Mouse (Mus musculus) ES-Bruce4 (cell line): ENCODE data around the gene Rhobtb1. TPM values are rescaled to one million over a fixed set of nuclear protein-coding genes. Genes with fewer than 3 reads are reported as not detected.

ENCODE experiments used
- H3K27ac ChIP-seq: 2 replicates; pipeline ENCODE4 v1.5.1; 2012; ENCODE audit warnings: low read length, inconsistent platforms; ENCODE audit not compliant: insufficient read depth
- H3K27me3 ChIP-seq: 2 replicates; pipeline ENCODE4 v1.6.1; 2012; ENCODE audit warnings: mild to moderate bottlenecking, low read length, inconsistent platforms; ENCODE audit not compliant: control insufficient read depth, poor library complexity, insufficient read depth, severe bottlenecking
- H3K36me3 ChIP-seq: 2 replicates; pipeline ENCODE4 v1.6.1; 2012; ENCODE audit warnings: inconsistent platforms, mild to moderate bottlenecking, low read length, moderate library complexity; ENCODE audit not compliant: control insufficient read depth, poor library complexity, insufficient read depth, severe bottlenecking
- H3K4me1 ChIP-seq: one replicate; pipeline ENCODE4 v1.8.1; 2011; ENCODE audit warnings: low read length; ENCODE audit not compliant: control insufficient read depth, insufficient read depth
- H3K4me3 ChIP-seq: 2 replicates; pipeline ENCODE4 v1.5.1; 2011; ENCODE audit warnings: low read depth, mild to moderate bottlenecking, low read length
- H3K9ac ChIP-seq: 2 replicates; pipeline ENCODE4 v1.6.1; 2012; ENCODE audit warnings: low read depth, mild to moderate bottlenecking, inconsistent platforms; ENCODE audit not compliant: poor library complexity, severe bottlenecking
- H3K9me3 ChIP-seq: replicated peaks from 2 replicates; pipeline ENCODE4 v1.6.1; 2012; ENCODE audit warnings: mild to moderate bottlenecking, low read length, inconsistent platforms; ENCODE audit not compliant: control insufficient read depth, poor library complexity, insufficient read depth, severe bottlenecking
- CTCF ChIP-seq: IDR thresholded peaks from one replicate; pipeline ENCODE4 v1.8.1; 2011; ENCODE audit warnings: low read depth, low read length
- EP300 ChIP-seq: IDR thresholded peaks from 2 replicates; pipeline ENCODE4 v1.6.1; 2011; ENCODE audit warnings: low read depth, low read length; ENCODE audit not compliant: insufficient read depth
- POLR2A ChIP-seq: IDR thresholded peaks from one replicate; pipeline ENCODE4 v1.8.1; 2011; ENCODE audit warnings: low read length; ENCODE audit not compliant: insufficient read depth
- polyA plus RNA-seq: library from polyadenylated mRNA; stranded (reverse); fragments of >200 nt; gene quantifications from 2 replicates; pipeline ENCODE4 v1.2.4, GENCODE M21; 2011; ENCODE audit warnings: low read depth; ENCODE audit not compliant: missing spikeins, insufficient read depth, insufficient read length

The Rhobtb1 gene
- polyA plus RNA-seq, 1 experiment: 2.9 TPM

- Histone ChIP-seq H3K27me3 (no peaks in the 10 kb centered on the region), H3K4me3 (no peak overlapping the region), H3K27ac (no peak overlapping the region), H3K9me3 (no peaks in the 10 kb centered on the region; the same call in 1 of the 2 replicates), H3K9ac (no peak overlapping the region), H3K4me1 (peaks cover 1% of the 10 kb centered on the region), H3K36me3 (no peaks in the 10 kb centered on the region)
- TF ChIP-seq POLR2A (no peak), CTCF (peak; percentile 90)
Measured at GRCm38 (mm10) chr10:69307067-69307466, 155.8 kb downstream of the Rhobtb1 start.

- Histone ChIP-seq H3K27me3 (no peaks in the 10 kb centered on the region), H3K9me3 (no peaks in the 10 kb centered on the region), H3K9ac (no peak overlapping the region), H3K4me3 (no peak overlapping the region), H3K4me1 (peaks cover under 1% of the 10 kb centered on the region), H3K27ac (no peak overlapping the region), H3K36me3 (no peaks in the 10 kb centered on the region)
- TF ChIP-seq POLR2A (no peak), EP300 (no peak), CTCF (no peak)
Measured at GRCm38 (mm10) chr10:69309109-69309508, 157.9 kb downstream of the Rhobtb1 start.

GRCm38 (mm10) chr10:69311867-69312266, 160.6 kb downstream of the Rhobtb1 start:
- no peaks in the 10 kb centered on the region for H3K27me3 ChIP-seq
- no peaks in the 10 kb centered on the region for H3K36me3 ChIP-seq
- TF ChIP-seq POLR2A (no peak), CTCF (no peak), EP300 (no peak)
- H3K9me3 ChIP-seq: no peaks in the 10 kb centered on the region
- H3K4me3 ChIP-seq: no peak overlapping the region
- H3K4me1 ChIP-seq: peaks cover 6% of the 10 kb centered on the region
- no peak overlapping the region for H3K27ac ChIP-seq
- H3K9ac ChIP-seq: no peak overlapping the region

DNA sequence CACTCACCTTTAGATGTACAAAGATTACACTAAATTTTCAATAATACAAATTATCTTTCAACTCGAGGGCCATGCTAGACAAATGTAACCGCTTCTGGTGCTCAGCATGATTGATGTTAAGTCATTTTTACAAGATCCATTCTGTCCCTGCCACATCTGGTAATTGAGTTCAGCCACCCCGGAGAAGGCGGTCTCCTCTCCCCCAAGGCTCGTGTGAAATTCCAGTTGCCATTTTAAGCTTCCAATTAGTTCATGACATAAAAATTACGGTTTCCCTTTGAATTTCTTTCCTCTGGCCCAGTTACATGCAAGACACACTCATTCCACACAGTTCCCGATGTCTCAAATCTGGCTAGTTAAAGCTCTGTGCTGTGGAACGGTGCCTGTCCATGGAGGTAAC, 162.7 kb downstream of the Rhobtb1 start:
- H3K9me3 ChIP-seq: no peaks in the 10 kb centered on the region
- no peak overlapping the region for H3K9ac ChIP-seq
- no peak for TF ChIP-seq EP300
- TF ChIP-seq POLR2A: no peak
- no peak for TF ChIP-seq CTCF
- H3K36me3 ChIP-seq: no peaks in the 10 kb centered on the region
- H3K27ac ChIP-seq: no peak overlapping the region
- peaks cover 6% of the 10 kb centered on the region for H3K4me1 ChIP-seq
- H3K27me3 ChIP-seq: no peaks in the 10 kb centered on the region
- H3K4me3 ChIP-seq: no peak overlapping the region

DNA sequence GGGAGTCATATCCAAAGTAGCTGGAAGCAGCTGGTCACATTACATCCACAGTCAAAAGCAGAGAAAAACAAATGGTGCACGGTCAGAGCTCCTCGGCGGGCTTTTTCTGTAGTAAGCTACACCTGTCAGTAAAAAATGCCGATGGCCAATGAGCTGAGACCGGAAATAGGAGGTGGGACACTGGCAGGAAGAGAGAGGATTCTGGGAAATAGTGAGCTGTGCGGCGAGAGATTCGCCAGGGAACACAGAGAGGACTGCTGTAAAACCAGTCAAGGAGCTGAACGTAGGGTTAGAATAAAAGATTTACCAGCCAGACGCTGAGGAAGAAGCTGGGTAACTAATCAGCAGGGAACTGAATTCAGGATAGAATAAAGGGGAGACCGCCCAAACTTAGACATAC, 167.3 kb downstream of the Rhobtb1 start:
- TF ChIP-seq EP300 (no peak), POLR2A (peak; percentile 62), CTCF (no peak)
- Histone ChIP-seq H3K4me3 (peak overlapping the region; percentile 69), H3K36me3 (no peaks in the 10 kb centered on the region), H3K9me3 (no peaks in the 10 kb centered on the region), H3K27me3 (no peaks in the 10 kb centered on the region), H3K27ac (no peak overlapping the region; the same call in 1 of the 2 replicates), H3K9ac (peak overlapping the region; percentile 80; the same call in 1 of the 2 replicates), H3K4me1 (peaks cover 6% of the 10 kb centered on the region)

GRCm38 (mm10) chr10:69320667-69321518, 169.7 kb downstream of the Rhobtb1 start:
- H3K9me3 ChIP-seq: no peaks in the 10 kb centered on the region
- no peak overlapping the region for H3K4me3 ChIP-seq
- no peak overlapping the region for H3K27ac ChIP-seq
- H3K36me3 ChIP-seq: no peaks in the 10 kb centered on the region
- no peaks in the 10 kb centered on the region for H3K27me3 ChIP-seq
- H3K9ac ChIP-seq: no peak overlapping the region
- H3K4me1 ChIP-seq: no peaks in the 10 kb centered on the region
- TF ChIP-seq EP300 (peak; percentile 59; the same call in 1 of the 2 replicates), CTCF (peak; percentile 94), POLR2A (no peak)
